Mouse (Mus musculus) CH12.LX (cell line): ENCODE data around the gene Amotl1. TPM values are rescaled to one million over a fixed set of nuclear protein-coding genes. Genes with fewer than 3 reads are reported as not detected.
A peak's percentile ranks its signal among the peaks of the same experiment; 100 is the strongest.

Experiments
- DNase-seq: peaks from one replicate; pipeline ENCODE4 v3.0.0-alpha.2; 2013; ENCODE audit errors: extremely low read depth
- H3K27ac ChIP-seq: 2 replicates; pipeline ENCODE4 v1.5.1; 2012; ENCODE audit warnings: low read depth, mild to moderate bottlenecking, control low read depth, moderate library complexity; ENCODE audit not compliant: insufficient read depth
- H3K27me3 ChIP-seq: replicated peaks from 2 replicates; pipeline ENCODE3; 2012; ENCODE audit warnings: inconsistent platforms
- H3K36me3 ChIP-seq, 2 experiments: replicated peaks in 1 of 2; 2 replicates each; pipeline versions ENCODE3 to v1.6.1; 2012; ENCODE audit warnings: inconsistent platforms in 1 of 2, low read length in 1 of 2, mild to moderate bottlenecking in 1 of 2, mixed read lengths in 1 of 2, moderate library complexity in 1 of 2; ENCODE audit not compliant: control insufficient read depth in 1 of 2, insufficient read depth in 1 of 2
- H3K4me1 ChIP-seq, 2 experiments: 2 replicates each; pipeline ENCODE4 v1.6.1; 2012; ENCODE audit warnings: inconsistent platforms in 1 of 2, moderate library complexity in 1 of 2; ENCODE audit not compliant: insufficient read depth in 2 of 2, control insufficient read depth in 1 of 2
- H3K4me2 ChIP-seq: 2 replicates; pipeline ENCODE4 v1.6.1; 2012; ENCODE audit warnings: low read depth, mild to moderate bottlenecking, control low read depth; ENCODE audit not compliant: poor library complexity, insufficient read depth, severe bottlenecking
- H3K4me3 ChIP-seq, 3 experiments: fragments of 150-350 bp in 1 of 3; sonication (generic) in 1 of 3; replicated peaks in 1 of 3; 2 replicates each; pipeline versions ENCODE3 to v1.5.1; 2011 to 2012; ENCODE audit warnings: low read depth in 2 of 3, low read length in 2 of 3, mild to moderate bottlenecking in 2 of 3, moderate library complexity in 2 of 3, control low read depth in 1 of 3, improper control_type of control experiment in 1 of 3, inconsistent platforms in 1 of 3, mixed read lengths in 1 of 3; ENCODE audit not compliant: poor library complexity in 1 of 3
- H3K79me2 ChIP-seq: replicated peaks from 2 replicates; pipeline ENCODE4 v1.6.1; 2012; ENCODE audit warnings: mild to moderate bottlenecking, moderate library complexity; ENCODE audit not compliant: control insufficient read depth, poor library complexity, insufficient read depth, severe bottlenecking; ENCODE audit errors: extremely low read depth
- H3K9ac ChIP-seq: 2 replicates; pipeline ENCODE4 v1.6.1; 2012; ENCODE audit warnings: low read depth, mild to moderate bottlenecking, control low read depth, moderate library complexity; ENCODE audit not compliant: insufficient read depth
- H3K9me3 ChIP-seq: replicated peaks from 2 replicates; pipeline ENCODE3; 2012; ENCODE audit warnings: low read length, inconsistent platforms, mixed read lengths
- BHLHE40 ChIP-seq: IDR thresholded peaks from 2 replicates; pipeline ENCODE4 v1.6.1; 2011; ENCODE audit warnings: mild to moderate bottlenecking, low read depth, low read length, improper control_type of control experiment
- CHD1 ChIP-seq: IDR thresholded peaks from 2 replicates; pipeline ENCODE4 v1.6.1; 2012; ENCODE audit warnings: low read depth, low read length, improper control_type of control experiment, inconsistent platforms
- EP300 ChIP-seq: IDR thresholded peaks from 2 replicates; pipeline ENCODE4 v1.6.1; 2011; ENCODE audit warnings: low read length, improper control_type of control experiment
- ETS1 ChIP-seq: conservative IDR thresholded peaks from 2 replicates; pipeline ENCODE4 v1.6.1; 2012; ENCODE audit warnings: low read depth, mild to moderate bottlenecking, inconsistent platforms, low read length, improper control_type of control experiment, moderate library complexity
- GABPA ChIP-seq: IDR thresholded peaks from 2 replicates; pipeline ENCODE4 v1.6.1; 2012; ENCODE audit warnings: low read depth, low read length, improper control_type of control experiment, inconsistent platforms; ENCODE audit not compliant: insufficient replicate concordance
- IRF4 ChIP-seq: IDR thresholded peaks from 2 replicates; pipeline ENCODE4 v1.6.1; 2014; ENCODE audit warnings: low read depth, mild to moderate bottlenecking, inconsistent platforms, low read length, improper control_type of control experiment
- JUND ChIP-seq: conservative IDR thresholded peaks from 2 replicates; pipeline ENCODE4 v1.6.1; 2011; ENCODE audit warnings: low read depth, low read length, improper control_type of control experiment
- MAFK ChIP-seq: IDR thresholded peaks from 2 replicates; pipeline ENCODE4 v1.6.1; 2011; ENCODE audit warnings: low read length, improper control_type of control experiment; ENCODE audit not compliant: insufficient replicate concordance
- MAX ChIP-seq: IDR thresholded peaks from 2 replicates; pipeline ENCODE4 v1.6.1; 2011; ENCODE audit warnings: low read length, improper control_type of control experiment
- MXI1 ChIP-seq: IDR thresholded peaks from 2 replicates; pipeline ENCODE4 v1.6.1; 2011; ENCODE audit warnings: mild to moderate bottlenecking, low read depth, low read length, improper control_type of control experiment
- MYC ChIP-seq: IDR thresholded peaks from 2 replicates; pipeline ENCODE4 v1.6.1; 2011; ENCODE audit warnings: low read depth, mild to moderate bottlenecking, improper control_type of control experiment, low read length
- NELFE ChIP-seq: IDR thresholded peaks from 2 replicates; pipeline ENCODE4 v1.6.1; 2011; ENCODE audit warnings: low read depth, low read length, improper control_type of control experiment
- SMC3 ChIP-seq: IDR thresholded peaks from 2 replicates; pipeline ENCODE4 v1.6.1; 2011; ENCODE audit warnings: low read depth, low read length, improper control_type of control experiment
- TCF12 ChIP-seq: IDR thresholded peaks from 2 replicates; pipeline ENCODE4 v1.6.1; 2014; ENCODE audit warnings: low read depth, mild to moderate bottlenecking, inconsistent platforms, low read length, improper control_type of control experiment
- ZKSCAN1 ChIP-seq: IDR thresholded peaks from 2 replicates; pipeline ENCODE4 v1.6.1; 2012; ENCODE audit warnings: low read depth, inconsistent platforms, low read length, improper control_type of control experiment, borderline replicate concordance
- ZNF384 ChIP-seq: IDR thresholded peaks from 2 replicates; pipeline ENCODE4 v1.6.1; 2012; ENCODE audit warnings: low read depth, low read length, improper control_type of control experiment, inconsistent platforms
- dilution Hi-C: fragments of 300-500 bp; cut with MboI; formaldehyde crosslinking; loops from 2 replicates; pipeline ENCODE4 v1.14.3; 2020; ENCODE audit warnings: low sequenced_read_pairs; ENCODE audit not compliant: extremely low pct_unique_long_range_greater_than_20kb, extremely low pct_ligation_motif_present
- in situ Hi-C: fragments of 300-500 bp; cut with MboI; formaldehyde crosslinking; loops from 3 replicates; pipeline ENCODE4 v1.14.3; 2019; ENCODE audit warnings: low sequenced_read_pairs, low pct_ligation_motif_present, low pct_unique_long_range_greater_than_20kb, mixed read lengths
- polyA plus RNA-seq: library from polyadenylated mRNA; unstranded; fragments of >175 nt; gene quantifications from 2 replicates; pipeline ENCODE4 v1.2.1, GENCODE M21; 2012; ENCODE audit warnings: low read depth; ENCODE audit not compliant: insufficient read length
- total RNA-seq, 2 experiments: library from RNA; depleted of rRNA; stranded (reverse); fragments of 300-350 nt in 1 of 2; fragments of >200 nt in 1 of 2; gene quantifications; 2 replicates each; pipeline ENCODE4 v1.2.3; 2012 to 2014

The Amotl1 gene
- total and polyA plus RNA-seq, 3 experiments, result 0.93 to 2.7 (median 1.2) TPM

DNA sequence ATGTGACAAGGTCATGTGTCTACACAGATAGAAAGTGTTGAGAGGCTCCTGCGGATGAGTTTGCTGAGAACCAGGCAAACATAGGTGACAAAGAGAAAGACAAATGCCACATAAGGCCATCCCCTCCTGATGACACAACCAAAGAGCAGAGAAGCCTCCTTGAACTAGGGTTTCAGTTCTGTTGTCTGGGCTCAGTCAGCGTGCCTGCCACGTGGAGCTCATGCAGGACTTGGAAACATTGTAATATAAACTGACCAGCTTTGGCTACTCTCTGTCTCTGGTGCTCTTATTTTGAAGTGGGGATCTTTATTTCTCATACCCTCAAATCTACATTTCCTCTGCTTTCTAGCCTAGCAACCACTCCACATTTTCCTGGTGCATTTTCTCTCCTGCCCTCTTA, 8.6 kb downstream of the Amotl1 start:
- H3K27ac ChIP-seq, result no peak overlapping the region
- no peaks in the 10 kb centered on the region for H3K36me3 ChIP-seq
- no peaks in the 10 kb centered on the region for H3K27me3 ChIP-seq
- dilution Hi-C loops, result no loop called here
- peak; percentile 55; the same call in 1 of the 2 replicates for TF ChIP-seq IRF4
- TF ChIP-seq NELFE, result no peak
- TF ChIP-seq GABPA, result no peak
- peak; percentile 63; the same call in 1 of the 2 replicates for TF ChIP-seq MXI1
- no peak for TF ChIP-seq ZNF384
- TF ChIP-seq MYC, result peak; percentile 94
- peak; percentile 86 for TF ChIP-seq BHLHE40
- TF ChIP-seq MAX, result peak; percentile 91
- 0 out of 2 replicates have a peak, but pooled peaks have one; percentile 23 for TF ChIP-seq ETS1
- TF ChIP-seq, all 38 proteins: peak for 6
- Histone ChIP-seq H3K4me2 (no peak overlapping the region), H3K79me2 (no peaks in the 10 kb centered on the region), H3K9ac (no peak overlapping the region), H3K4me3 (no peak overlapping the region), H3K9me3 (no peaks in the 10 kb centered on the region), H3K4me1 (peaks cover 20 to 46% of the 10 kb centered on the region in 2 experiments)
- in situ Hi-C loops, result no loop called here
- no peak for DNase-seq

DNA sequence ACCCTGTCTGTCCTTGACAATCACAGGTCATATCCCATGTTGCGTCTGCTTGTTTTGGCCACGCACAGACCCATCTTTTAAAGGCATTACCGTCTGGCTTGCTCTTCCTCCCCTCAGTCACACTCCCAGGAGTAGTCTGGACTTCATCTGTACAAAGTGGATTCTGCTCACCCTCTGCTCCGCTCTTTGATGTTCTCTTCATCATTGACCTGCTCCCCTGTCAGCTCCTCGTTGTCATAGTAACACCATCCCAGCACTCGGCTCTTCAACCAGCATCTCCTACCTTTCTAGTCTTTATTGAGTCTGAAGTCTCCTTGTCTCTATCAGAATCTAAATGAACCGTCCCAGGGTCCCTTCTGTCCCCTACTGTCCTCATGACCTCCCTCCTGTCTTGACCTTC, 9.3 kb downstream of the Amotl1 start:
- in situ Hi-C loops (no loop called here), dilution Hi-C loops (no loop called here)
- TF ChIP-seq MAX (no peak), TCF12 (no peak), ZKSCAN1 (no peak), SMC3 (no peak), MAFK (no peak), ETS1 (no peak), JUND (no peak), CHD1 (no peak), EP300 (no peak)
- no peak overlapping the region for H3K27ac ChIP-seq
- DNase-seq, result no peak
- H3K27me3 ChIP-seq, result no peaks in the 10 kb centered on the region
- H3K4me1 ChIP-seq, result peaks cover 16 to 46% of the 10 kb centered on the region in 2 experiments
- H3K36me3 ChIP-seq, result no peaks in the 10 kb centered on the region
- H3K4me2 ChIP-seq, result no peak overlapping the region
- no peak overlapping the region for H3K4me3 ChIP-seq
- H3K9ac ChIP-seq, result no peak overlapping the region
- H3K79me2 ChIP-seq, result no peaks in the 10 kb centered on the region
- no peaks in the 10 kb centered on the region for H3K9me3 ChIP-seq
